Mouse (Mus musculus) testis, postnatal 14 days (tissue): Measurements from ENCODE around the gene Amh.
"Not testable (repeated sequence)": the region's sequence is repeated elsewhere in the genome, so short reads cannot be mapped to it uniquely, and the experiment has no call there.

Experiments
- DNase-seq: peaks from one replicate; pipeline ENCODE4 v3.0.0; 2021; ENCODE audit warnings: low spot score

Amh gene

DNA sequence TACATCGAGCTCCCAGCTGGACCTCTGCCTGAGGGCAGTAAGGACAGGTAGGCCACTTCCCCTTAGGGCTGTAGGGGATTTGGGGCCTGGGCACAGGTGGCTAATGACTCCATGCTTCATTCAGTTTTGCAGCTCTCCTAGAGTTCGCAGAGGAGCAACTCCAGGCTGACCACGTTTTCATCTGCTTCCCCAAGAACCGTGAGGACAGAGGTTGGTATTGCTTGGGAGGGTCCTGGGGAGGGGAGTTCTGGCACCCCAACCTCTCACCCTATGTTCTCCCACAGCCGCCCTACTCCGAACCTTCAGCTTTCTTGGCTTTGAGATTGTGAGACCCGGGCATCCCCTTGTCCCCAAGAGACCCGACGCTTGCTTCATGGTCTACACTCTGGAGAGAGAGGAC is 23.5 kb downstream of the Amh start:
- not testable (repeated sequence) for DNase-seq

DNA sequence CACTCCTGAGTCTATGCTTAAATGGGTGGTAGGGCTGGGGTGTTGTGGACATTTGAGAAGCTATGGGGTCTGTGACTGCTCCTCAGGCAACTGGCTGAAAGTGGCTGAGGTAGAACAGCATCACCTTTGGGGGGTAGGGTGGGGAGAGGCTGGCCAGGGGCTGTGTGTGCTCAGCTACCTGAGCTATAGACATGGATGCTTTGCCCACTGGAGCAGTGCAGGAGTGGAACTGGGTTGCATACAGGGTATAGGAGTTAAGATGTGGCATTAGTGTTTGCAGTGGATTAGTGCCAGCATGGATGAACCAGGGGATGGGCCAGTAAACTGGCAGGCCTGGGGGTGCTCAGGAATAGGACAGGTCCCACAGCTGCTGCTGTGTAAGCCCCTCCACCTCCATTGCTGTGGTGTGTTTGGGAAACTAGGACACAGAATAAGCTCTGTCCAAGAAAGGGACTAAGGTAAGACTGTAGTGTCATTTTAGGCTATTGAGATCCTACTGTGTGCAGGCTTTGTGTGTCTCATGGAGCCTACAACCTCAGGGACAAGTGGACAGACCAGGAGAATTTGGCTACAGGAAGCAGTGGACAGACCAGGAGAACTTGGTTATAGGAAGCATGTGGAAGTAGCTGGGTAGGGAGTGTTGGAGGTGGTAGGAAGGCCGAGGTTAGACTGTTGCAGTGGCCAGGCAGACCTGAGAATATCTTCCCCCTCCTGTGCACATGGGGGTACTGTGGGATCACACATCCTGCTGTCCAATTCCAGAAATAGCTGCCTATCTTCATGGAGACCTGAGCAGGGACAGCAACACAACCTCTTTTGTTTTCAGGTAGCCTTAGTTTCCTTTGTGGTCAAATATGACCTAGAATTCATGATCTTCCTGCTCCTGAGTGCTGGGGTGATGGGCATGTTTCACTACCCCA is 24.6 kb downstream of the Amh start:
- no peak for DNase-seq

DNA sequence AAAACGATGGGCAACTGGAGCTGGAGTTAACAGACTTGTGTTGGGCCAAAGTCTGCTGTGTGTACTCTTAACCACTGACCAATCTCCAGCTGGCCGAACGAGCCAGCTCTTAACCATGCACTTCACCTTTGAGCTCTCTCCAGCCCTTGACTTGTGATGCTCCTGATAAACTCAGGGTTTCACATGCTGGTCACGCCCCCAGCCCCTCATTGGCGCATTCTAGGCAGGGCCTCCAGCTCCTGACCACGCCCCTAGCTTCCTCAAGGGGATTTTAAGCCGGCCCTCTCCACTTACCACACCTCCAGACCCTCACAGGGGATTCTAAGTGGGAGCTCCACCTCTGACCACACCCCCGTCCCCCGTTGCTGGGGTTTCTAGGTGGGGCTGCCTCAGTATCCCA is 26.1 kb downstream of the Amh start:
- DNase-seq, result peak; percentile 76

DNA sequence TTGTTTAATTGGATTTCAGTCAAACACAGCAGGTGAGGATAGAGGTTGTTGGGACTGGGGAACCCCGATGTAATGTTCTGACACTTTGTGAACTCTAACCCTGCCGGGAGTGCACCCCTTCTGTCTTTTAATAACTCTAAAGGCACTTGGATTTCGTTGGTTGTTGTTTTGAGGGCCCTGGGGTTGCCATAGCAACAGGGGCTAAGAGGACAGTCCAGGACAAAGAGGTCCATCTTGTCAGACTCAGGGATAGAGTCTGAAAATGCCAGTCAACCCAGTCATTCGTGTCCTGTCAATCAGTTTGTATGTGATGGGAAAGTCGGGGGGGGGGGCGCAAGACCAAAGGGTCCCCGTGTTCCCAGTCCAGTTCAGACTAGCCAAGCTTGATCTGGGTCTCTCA is 27.8 kb downstream of the Amh start:
- no peak for DNase-seq

DNA sequence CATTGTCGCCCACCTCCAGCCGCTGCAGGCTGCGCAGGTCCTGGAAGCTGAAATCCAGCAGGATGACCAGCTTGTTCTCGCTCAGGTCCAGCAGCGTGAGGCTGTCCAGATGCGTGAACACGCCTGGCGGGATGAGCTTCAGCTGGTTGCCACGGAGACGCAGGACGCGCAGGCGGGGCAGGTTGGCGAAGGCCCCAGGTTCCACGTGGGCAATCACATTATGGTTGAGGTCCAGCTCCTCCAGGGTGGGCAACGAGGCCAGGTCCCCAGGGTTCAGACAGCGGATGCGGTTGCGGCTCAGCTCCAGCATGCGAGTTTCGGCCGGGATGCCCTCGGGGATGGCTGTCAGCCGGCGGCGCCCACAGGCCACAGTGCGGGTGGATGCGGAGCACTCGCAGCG is 30.6 kb downstream of the Amh start:
- DNase-seq, result no peak

DNA sequence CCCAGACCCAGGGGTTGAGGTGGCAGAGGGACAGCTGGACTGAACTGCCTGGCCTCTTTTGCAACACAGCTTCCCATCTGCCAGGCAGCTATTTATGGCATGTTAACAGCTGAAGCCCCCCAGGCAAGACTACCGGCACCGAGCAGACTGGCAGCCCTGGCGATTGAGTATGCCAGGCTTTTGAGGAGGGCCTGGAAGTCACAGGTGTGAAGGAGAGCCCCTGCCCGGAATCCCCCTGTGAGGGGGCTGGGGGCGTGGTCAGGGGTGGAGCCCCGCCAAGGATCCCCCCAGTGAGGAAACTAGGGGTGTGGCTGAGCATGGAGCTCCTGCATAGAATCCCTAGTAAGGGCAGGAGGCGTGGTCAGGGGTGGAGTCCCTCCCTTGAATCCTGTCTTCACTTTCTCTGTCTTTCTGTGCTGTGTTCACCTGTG is 31.9 kb downstream of the Amh start:
- no peak for DNase-seq

DNA sequence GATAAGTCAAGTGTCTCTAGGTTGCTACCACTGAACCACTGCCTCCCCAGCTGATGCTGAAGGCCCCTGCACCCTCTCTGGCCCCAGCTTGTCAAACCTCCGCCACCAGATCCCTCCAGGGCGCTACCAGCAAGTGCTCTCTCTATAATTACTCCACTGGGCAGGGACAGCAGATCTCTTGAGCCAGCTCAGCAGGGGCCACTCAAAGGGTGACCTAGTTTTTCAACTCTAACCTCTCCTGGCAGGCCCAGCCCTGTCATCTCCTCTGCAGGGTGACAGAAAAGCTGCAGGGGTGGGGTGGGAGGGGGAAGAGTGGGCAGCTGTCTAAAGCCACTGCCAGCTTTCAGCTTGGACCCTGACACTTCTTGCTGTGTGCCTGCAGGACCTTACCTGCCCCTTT is 32.8 kb downstream of the Amh start:
- no peak for DNase-seq

DNA sequence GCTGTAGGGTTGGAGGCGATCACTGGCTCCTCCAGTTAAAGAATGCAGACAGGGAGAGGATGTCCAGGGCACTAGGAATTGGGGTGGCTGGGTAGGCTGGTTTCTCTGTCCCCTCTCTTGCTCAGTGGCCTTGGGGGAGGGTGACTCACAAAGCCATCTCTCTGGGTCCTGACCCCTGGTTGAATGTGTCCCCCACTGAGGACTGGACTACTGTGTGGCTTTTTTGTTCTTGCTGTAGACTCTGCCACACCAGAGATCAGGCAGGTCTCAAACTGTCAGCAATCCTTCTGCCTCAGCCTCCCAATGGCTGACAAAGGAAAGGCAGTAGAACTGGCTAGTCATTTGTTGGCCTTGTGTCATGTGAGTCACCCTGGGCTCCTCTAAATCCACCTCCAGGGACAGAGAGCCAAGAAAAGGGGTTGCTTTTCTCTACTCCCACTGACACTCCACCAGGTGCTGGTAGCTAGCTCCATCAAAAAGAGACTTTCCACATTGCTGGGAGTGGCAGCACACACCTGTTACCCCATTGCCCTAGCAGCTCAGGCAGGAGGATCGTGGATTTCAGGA is 33.4 kb downstream of the Amh start:
- no peak for DNase-seq

DNA sequence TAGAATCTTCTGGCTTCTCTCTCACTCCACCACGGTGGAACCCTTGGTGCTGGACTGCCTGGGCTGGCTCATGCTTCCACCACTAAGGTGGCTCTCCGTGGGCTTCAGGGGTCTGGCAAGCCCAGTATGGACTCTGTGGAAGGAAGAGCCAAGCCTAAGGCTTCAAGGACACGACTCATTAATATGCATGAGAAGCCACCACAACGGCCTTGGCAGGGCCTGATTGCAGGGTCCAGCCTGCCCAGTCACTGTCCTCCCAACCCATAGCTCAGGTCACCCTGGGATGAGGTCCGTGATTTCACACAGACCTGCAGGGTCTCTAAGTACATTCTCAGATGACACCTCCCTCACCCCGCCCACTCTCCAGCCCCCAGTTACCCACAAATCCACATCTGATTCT is 34.8 kb downstream of the Amh start:
- DNase-seq, result no peak

DNA sequence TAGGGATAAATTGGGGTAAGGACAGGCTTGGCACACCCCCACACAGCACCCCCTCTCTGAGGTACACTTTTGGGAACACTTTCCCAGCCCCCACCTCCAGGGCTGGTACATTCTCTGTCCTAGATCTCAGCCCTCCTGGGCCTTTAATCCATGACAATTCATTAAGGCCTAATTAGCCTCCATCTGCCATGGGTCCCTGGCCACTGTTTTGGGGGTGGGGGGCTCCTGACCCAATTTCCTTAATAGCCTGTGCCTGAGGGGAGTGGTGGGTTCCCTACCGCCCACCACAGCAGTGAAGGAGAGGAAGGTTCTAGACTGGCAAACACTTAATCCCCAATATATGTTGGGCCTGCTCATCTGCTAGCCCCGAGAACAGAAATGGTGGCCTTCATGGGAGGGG is 36.6 kb downstream of the Amh start:
- no peak for DNase-seq

DNA sequence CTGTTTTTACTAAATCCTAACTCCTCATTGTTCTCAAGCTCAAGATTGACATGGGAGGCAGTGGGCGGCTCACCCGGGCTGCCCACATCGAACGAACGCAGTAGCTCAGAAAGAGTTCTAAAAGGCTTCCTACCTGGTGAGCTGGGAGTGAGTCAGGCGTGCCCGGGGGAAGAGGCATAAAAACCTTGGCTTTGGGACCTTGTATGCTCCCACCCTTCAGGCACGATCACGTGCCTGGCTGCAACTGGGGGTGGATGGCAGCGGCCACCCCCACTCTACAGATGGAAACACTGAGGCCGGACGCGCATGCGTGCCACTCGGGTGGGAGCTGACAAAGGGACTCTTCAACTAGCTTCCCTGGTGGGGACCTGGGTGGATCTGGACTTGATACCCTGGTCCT is 37.3 kb downstream of the Amh start:
- DNase-seq, result no peak

DNA sequence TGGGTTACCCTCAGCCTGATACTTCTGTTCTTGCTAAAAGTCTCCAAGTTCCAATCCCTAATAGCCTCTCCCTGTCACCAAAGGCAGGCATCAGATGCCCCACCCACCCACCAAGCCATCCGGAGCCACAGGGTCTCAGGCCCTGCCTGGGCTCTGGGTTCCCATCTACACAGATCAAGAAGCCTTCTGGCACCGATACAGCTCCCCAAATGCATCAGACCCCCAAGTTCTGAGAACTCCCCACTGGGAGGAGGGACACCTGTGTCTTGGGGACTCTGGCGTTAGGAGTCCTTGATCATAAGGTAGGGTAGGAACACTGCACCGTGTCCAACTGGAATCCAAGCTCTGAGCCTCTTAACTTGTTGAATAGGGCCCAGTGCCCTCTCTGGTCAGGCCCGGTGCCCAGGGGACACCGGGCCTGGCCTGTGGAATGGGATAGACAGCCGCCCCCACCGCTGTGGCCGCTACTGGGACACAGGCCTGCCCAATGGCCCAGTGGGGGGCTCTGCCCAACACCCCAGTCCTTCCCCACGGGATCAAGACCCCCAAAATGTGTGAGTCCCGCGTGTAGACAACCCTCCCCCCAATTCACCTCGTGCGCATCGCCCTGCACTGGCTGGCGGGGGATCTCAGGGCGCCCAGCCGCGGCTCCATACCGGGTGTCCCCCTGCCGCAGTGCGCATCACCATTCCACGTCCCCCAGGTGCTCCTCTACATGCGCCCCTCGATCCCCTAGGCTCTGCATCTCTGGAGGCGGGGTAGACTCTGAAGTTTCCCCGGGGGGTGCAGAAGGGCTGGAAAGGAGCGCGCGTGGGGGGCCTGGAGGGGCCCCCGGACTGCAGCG is 38.3 kb downstream of the Amh start:
- no peak for DNase-seq

DNA sequence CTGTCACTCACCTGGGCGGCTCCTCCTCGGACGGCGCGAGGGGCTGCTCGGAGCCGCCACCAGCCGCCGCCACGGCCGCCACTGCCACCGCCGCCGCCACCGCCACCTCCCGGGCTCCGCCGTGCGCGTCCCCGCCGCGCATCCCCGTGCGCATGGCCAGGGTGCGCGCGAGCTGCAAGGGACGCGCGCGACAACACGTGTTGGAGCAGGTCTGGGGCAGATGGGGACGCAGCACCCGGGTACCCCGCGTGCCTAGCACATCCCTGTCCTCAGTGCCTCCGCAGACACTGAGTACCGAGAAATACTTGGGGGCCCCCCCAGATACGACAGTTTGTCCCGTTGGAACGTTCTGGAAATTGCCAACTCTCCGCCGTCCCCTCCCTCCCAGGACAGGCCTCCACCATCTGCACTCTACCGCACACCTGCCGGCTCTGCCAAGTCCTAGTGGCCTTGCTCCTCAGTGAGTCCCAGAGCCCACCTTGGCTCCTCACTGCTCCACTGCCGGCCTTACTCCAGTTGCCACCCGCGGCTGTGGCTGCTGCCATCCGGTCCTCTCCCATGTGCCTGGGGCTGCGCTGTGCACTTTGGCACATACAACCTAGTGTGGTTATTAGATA is 39.0 kb downstream of the Amh start, which contains the start of gene Lingo3:
TSS of gene Lingo3 (minus strand) at position 109 of the 617 bp plus-strand sequence.
- no peak for DNase-seq

DNA sequence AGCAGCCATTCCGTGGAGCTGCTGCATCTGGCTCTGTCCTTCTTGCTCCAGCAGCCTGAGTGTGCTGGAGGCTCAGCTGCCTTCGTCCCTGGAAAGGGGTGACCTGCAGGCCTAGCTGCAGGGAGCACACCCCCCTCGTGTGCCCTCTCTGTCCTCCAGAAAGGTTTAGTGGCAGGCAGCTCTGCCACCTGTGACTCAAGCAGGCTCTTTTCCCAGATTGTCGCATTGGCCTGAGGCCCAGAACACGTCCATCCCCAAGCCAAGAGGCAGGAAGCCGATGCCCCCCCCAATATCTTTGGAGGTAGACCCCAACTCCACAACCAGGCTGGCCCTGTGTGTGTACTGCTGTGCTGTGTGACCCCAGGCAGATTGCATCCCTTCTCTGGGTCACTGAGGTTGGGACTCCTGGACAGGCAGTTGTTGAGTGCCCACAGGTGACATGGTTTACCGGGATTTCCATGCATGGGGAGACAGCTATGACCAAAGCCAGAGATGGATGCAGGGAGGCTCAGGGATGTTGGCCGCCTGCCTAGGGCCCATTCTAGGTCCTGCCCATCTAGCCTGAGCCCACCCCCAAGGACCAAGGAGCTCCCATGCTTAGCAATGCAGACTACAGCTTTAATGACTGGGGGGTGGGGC is 40.1 kb downstream of the Amh start:
- DNase-seq, result no peak

DNA sequence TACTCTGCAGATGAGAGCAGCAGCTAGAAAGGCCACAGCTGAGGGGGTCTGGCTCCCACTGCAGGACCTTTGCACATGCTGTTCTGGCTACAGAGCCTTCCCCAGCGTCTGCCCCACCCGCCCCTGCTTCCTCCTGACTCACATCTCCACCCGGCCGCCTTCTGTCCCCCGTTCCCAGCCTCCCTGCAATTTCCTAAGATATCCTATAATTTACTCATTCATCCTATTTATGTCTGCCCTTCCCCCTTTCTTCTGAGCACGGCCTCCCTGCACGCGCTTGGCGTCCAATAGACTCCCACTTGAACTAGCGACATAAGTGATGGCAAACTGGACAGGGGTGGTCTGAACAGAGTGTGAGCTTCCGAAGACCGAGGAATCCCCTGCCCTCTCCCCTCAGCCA is 40.7 kb downstream of the Amh start:
- no peak for DNase-seq

DNA sequence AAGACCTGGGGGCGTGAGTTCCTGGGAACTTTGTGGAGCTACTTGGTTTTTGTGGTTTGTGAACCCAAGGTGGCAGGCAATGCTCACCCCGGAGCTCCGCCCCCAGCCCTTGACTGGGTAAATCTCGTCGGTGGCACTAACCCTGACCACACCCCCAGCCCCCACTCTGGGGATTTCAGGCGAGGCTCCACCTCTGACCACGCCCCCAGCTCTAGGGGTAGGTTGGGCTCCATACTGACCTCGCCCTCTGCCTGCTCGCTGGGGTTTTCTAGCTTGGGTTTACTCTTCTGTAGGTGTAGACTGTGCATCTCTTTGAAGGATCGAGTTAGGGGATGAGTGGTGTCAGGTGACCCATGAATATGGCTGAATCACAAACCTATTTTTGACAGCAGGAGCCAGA is 43.5 kb downstream of the Amh start:
- no peak for DNase-seq

DNA sequence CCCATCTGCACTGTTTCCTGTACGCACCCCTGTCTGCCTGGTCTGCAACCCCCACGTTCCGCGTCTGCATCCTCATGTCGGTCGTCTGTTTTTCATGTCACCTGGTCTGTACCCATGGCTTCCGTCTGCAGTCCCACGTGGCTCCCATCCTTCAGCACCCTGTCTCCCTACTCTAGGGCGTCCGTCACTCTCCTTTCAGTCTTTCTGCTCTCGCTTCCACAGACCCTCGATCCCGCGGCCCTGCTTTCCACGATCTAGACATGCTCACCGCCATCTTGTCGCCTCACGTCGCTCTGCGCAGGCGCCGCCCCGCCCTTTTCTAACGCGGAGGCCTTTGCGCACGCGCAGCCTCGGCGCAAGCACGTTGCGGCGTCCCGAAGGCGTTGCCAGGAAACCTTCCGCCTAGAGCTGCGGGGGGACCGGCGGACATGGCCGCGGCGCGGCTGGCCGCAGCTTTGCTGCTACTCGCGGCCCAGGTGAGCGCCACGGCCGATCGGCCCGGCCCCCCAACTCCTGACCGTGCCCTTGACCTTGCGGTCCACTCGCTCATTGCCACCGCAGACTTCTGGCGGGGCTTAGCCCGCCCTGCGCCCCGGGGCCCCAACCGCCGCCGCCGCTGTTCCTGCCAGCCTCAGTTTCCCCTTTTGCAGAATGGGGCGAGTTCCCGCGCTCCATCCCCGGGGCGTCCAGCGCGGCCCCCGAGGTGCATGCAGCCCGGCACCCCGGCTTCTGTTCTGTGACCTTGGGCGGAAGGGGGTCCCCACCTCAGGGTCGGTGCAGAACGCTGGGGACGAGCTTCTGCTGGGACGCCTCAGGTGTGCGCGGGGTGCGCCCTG is 50.1 kb downstream of the Amh start, which contains the start of the genes Lsm7 and Sppl2b:
TSS of gene Lsm7 (minus strand) at position 297 of the 836 bp plus-strand sequence.
TSS of gene Sppl2b (plus strand) at position 363 of the 836 bp plus-strand sequence.
- DNase-seq, result peak; percentile 95

DNA sequence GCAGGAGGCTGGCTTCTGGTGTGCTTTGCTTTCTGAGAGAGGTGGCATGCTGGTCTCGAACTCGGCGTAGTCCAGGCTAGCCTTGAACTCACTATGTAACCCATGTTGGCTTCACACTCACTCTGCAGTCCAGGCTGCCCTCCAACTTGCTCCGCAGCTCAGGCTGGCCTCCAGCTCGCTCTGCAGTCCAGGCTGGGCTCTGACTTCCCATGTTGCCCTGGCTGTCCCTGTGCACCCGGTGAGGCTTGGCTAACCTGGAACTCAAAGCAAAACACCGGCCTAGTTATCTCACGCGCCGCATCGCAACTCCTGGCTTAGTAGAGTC is 50.7 kb downstream of the Amh start:
- no peak for DNase-seq

DNA sequence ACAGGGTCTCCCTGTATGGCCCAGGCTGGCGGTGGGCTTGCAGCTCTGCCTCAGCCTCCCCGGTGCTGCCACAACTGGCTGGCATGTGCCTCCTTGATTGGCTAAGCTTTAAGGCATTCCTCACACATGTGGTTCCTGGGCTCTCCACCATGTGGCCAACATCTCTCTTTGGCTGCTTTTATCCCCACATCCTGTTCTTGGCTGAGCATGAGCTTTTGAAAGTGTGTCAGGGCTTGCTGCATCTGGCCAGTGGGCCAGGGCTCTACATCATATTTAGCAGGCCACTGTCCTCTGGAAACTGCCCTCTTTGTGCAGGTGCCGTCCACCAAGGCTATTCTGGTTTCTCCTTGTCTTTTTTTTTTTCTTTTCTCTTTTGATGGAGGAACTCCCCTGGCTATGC is 51.2 kb downstream of the Amh start:
- DNase-seq, result no peak

DNA sequence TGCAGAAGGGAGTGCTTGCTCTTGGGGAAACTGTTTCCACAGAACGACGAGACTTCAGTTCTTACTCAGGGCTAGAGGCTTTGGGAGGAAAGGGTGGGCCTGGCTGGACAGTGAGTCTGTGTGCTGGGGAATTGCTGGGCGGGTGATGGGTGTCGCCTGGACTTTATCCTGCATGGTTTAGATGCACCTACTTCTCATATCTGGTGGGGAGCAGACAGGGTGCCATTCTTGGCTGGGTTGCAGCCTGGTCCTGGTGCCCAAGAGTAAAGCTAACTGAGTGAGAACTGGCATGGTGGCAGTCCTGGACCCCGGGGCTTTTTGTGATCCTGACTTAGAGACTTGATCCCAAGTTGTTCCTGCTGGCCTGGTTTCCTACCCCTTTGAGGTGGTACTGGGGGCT is 51.9 kb downstream of the Amh start:
- no peak for DNase-seq
